9 mouse cellular contexts compared by ENCODE assay signal in genomic region chr7:64065529-64066247, GRCm38 (mm10).
DNase-seq lines count a peak whose midpoint lies in the region; ATAC-seq lines count a peak whose summit lies in the region.
"Had no signal": no experiment of that assay in that cellular context is flagged by ENCODE, and none has a peak within 500 bp of the region (broad histone marks: within the 10 kb centered on the region; RNA-seq: fewer than 3 reads in every experiment).

No protein-coding gene starts in this region.

- peak; percentile 87 to 93 for DNase-seq in frontal cortex, adult 2 months (ENCODE audit: extremely low spot score in 1 of 2, low spot score in 1 of 2)
- DNase-seq in left cerebral cortex, adult 9 months (ENCODE audit: low spot score in 2 of 2), result peak; percentile 67 to 93
- peak; percentile 78 for DNase-seq in right cerebral cortex, postnatal 14 days
- no peak for DNase-seq in adrenal gland, postnatal 25 days
- DNase-seq in adrenal gland, postnatal 10 days, result no peak

- no peak overlapping the region for H3K27ac ChIP-seq in hindbrain, embryonic 15.5 days (replicated peaks)
- H3K27ac ChIP-seq in hindbrain, embryonic 13.5 days, result no peak overlapping the region
- no peak overlapping the region for H3K27ac ChIP-seq in hindbrain, embryonic 12.5 days
- H3K27ac ChIP-seq: embryonic facial prominence, embryonic 15.5 days had no signal

- H3K9me3 ChIP-seq in hindbrain, embryonic 15.5 days, result no peaks in the 10 kb centered on the region
- H3K9me3 ChIP-seq in hindbrain, embryonic 13.5 days, result no peaks in the 10 kb centered on the region
- no peaks in the 10 kb centered on the region for H3K9me3 ChIP-seq in hindbrain, embryonic 12.5 days (replicated peaks)
- H3K9me3 ChIP-seq: embryonic facial prominence, embryonic 15.5 days had no signal

- H3K27me3 ChIP-seq in hindbrain, embryonic 15.5 days, result no peaks in the 10 kb centered on the region
- H3K27me3 ChIP-seq in hindbrain, embryonic 13.5 days, result no peaks in the 10 kb centered on the region
- no peaks in the 10 kb centered on the region for H3K27me3 ChIP-seq in hindbrain, embryonic 12.5 days
- H3K27me3 ChIP-seq: embryonic facial prominence, embryonic 15.5 days had no signal

- H3K4me1 ChIP-seq in hindbrain, embryonic 15.5 days (replicated peaks), result no peaks in the 10 kb centered on the region
- no peaks in the 10 kb centered on the region for H3K4me1 ChIP-seq in hindbrain, embryonic 13.5 days (replicated peaks)
- no peaks in the 10 kb centered on the region for H3K4me1 ChIP-seq in hindbrain, embryonic 12.5 days

- no peak overlapping the region for H3K4me2 ChIP-seq in hindbrain, embryonic 15.5 days
- no peak overlapping the region for H3K4me2 ChIP-seq in hindbrain, embryonic 13.5 days
- no peak overlapping the region for H3K4me2 ChIP-seq in hindbrain, embryonic 12.5 days (replicated peaks)
- H3K4me2 ChIP-seq: embryonic facial prominence, embryonic 15.5 days had no signal

- H3K36me3 ChIP-seq in hindbrain, embryonic 15.5 days, result no peaks in the 10 kb centered on the region
- no peaks in the 10 kb centered on the region for H3K36me3 ChIP-seq in hindbrain, embryonic 13.5 days
- no peaks in the 10 kb centered on the region for H3K36me3 ChIP-seq in hindbrain, embryonic 12.5 days
- H3K36me3 ChIP-seq: embryonic facial prominence, embryonic 15.5 days had no signal

- 0 out of 2 replicates have a peak, but pooled peaks have one; percentile 6 for ATAC-seq in hindbrain, embryonic 15.5 days (ENCODE audit: low FRiP score, low read depth)
- ATAC-seq in hindbrain, embryonic 13.5 days (ENCODE audit: low FRiP score), result no peak
- ATAC-seq in hindbrain, embryonic 12.5 days (ENCODE audit: low FRiP score), result no peak

- no peak overlapping the region for H3K9ac ChIP-seq in hindbrain, embryonic 15.5 days
- no peak overlapping the region for H3K9ac ChIP-seq in hindbrain, embryonic 13.5 days
- no peak overlapping the region for H3K9ac ChIP-seq in hindbrain, embryonic 12.5 days
- H3K9ac ChIP-seq: embryonic facial prominence, embryonic 15.5 days had no signal

- 77% methylated on average over 23 of the region's 23 CpGs for WGBS in hindbrain, embryonic 15.5 days
- 83% methylated on average over 23 of the region's 23 CpGs for WGBS in hindbrain, embryonic 13.5 days
- 85% methylated on average over 23 of the region's 23 CpGs for WGBS in hindbrain, embryonic 12.5 days

- no peak overlapping the region for H3K4me3 ChIP-seq in hindbrain, embryonic 15.5 days
- H3K4me3 ChIP-seq in hindbrain, embryonic 13.5 days, result no peak overlapping the region
- H3K4me3 ChIP-seq in hindbrain, embryonic 12.5 days, result no peak overlapping the region
- H3K4me3 ChIP-seq: embryonic facial prominence, embryonic 15.5 days had no signal

Comparison
In these comparisons a context has a peak if more than half of its experiments do, and no peak if none do; other contexts are left out.
1. DNase-seq: peak in frontal cortex, adult 2 months (2 of 2), left cerebral cortex, adult 9 months (2 of 2) and right cerebral cortex, postnatal 14 days (single experiment); none in adrenal gland, postnatal 25 days (single experiment) and adrenal gland, postnatal 10 days (single experiment).